ENCODE assay signal across 10 mouse cellular contexts in the genomic region with DNA sequence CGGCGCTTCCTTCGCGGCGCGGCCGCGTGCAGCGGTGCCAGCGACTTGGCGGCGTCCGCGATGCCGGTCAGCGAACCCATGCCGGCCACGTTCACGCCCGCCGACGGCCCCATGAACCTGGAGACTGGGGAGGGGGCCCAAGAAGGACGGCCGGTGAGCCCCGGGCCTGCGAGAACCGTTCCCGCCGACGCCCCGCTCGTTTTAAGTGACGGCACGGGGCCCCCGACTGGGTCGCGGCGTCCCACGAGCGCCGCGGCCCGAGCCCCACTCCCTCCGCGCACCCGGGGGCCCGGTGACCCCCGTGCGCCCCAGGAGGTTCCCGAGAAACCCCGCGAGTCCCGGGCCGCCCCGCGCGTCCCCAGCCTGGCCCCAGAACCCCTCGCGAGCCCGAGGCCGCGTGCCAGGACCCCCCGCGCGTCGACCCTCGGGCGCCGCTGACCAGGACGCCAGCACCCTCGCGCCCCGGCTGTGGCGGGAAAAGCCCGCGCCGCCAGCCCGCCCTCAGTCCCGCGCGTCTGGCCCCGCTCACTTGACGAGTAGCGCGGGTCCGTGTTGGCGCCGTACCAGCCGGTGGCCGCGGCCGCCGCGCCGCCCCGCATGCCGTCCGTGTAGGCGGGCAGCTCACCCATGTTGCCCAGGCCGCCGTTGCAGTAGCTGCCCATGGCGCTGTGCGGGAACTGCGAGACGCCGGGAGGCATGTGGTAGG. TPM values are rescaled to one million over a fixed set of nuclear protein-coding genes. Genes with fewer than 3 reads are reported as not detected.
DNase-seq lines count a peak whose midpoint lies in the region; ATAC-seq lines count a peak whose summit lies in the region.
"Had no signal": no experiment of that assay in that cellular context is flagged by ENCODE, and none has a peak within 500 bp of the region (broad histone marks: within the 10 kb centered on the region; RNA-seq: fewer than 3 reads in every experiment).

No protein-coding gene starts in this region.

- H3K27ac ChIP-seq in heart, embryonic 14.5 days (replicated peaks in 1 of 2; ENCODE audit: control insufficient read depth in 1 of 2, insufficient read depth in 1 of 2, low read depth in 2 of 2, low read length in 2 of 2), result no peak overlapping the region
- no peak overlapping the region for H3K27ac ChIP-seq in limb, embryonic 13.5 days
- no peak overlapping the region for H3K27ac ChIP-seq in stomach, embryonic 15.5 days

- H3K36me3 ChIP-seq in heart, embryonic 14.5 days (ENCODE audit: control insufficient read depth, insufficient read depth, low read length), result no peaks in the 10 kb centered on the region
- H3K36me3 ChIP-seq in limb, embryonic 13.5 days, result no peaks in the 10 kb centered on the region
- H3K36me3 ChIP-seq in stomach, embryonic 15.5 days, result no peaks in the 10 kb centered on the region

- peaks cover 84% of the 10 kb centered on the region for H3K27me3 ChIP-seq in heart, embryonic 14.5 days (ENCODE audit: control insufficient read depth, insufficient read depth, low read length)
- H3K27me3 ChIP-seq in limb, embryonic 13.5 days, result peaks cover 69% of the 10 kb centered on the region
- peaks cover 57% of the 10 kb centered on the region for H3K27me3 ChIP-seq in stomach, embryonic 15.5 days (replicated peaks)

- peaks cover 4 to 8% of the 10 kb centered on the region in 2 experiments; a peak in 3 of 4 replicates for H3K4me1 ChIP-seq in heart, embryonic 14.5 days (ENCODE audit: control insufficient read depth in 2 of 2, insufficient read depth in 2 of 2, low read length in 2 of 2)
- peaks cover 11% of the 10 kb centered on the region; the same call in 1 of the 2 replicates for H3K4me1 ChIP-seq in limb, embryonic 13.5 days
- peaks cover 18% of the 10 kb centered on the region for H3K4me1 ChIP-seq in stomach, embryonic 15.5 days

- H3K4me3 ChIP-seq in heart, embryonic 14.5 days (ENCODE audit: control insufficient read depth in 1 of 2, insufficient read depth in 1 of 2, low read depth in 1 of 2, low read length in 2 of 2), result peak overlapping the region; percentile 39 to 46
- H3K4me3 ChIP-seq in limb, embryonic 13.5 days, result peak overlapping the region; percentile 42
- H3K4me3 ChIP-seq in stomach, embryonic 15.5 days (replicated peaks), result peak overlapping the region; percentile 35
- H3K4me3 ChIP-seq: myocyte had no signal

- 2% methylated on average over 105 of the region's 106 CpGs for WGBS in heart, embryonic 14.5 days
- 2% methylated on average over 84 of the region's 106 CpGs for WGBS in limb, embryonic 13.5 days
- WGBS in stomach, embryonic 15.5 days, result 2% methylated on average over 106 of the region's 106 CpGs

- intact Hi-C loops in left cerebral cortex, postnatal 14 days (cut with DNase I), result loop anchor here (5.0 kb wide), 7 partner anchors 98 to 963 kb away; a partner anchor contains a TSS

- no peak for ATAC-seq in heart, embryonic 14.5 days (ENCODE audit: insufficient number of reproducible peaks, insufficient read depth, low FRiP score, low read depth)
- 0 out of 2 replicates have a peak, but pooled peaks have one; percentile 26 for ATAC-seq in limb, embryonic 13.5 days (ENCODE audit: low FRiP score, low read depth)
- ATAC-seq in stomach, embryonic 15.5 days (ENCODE audit: insufficient read depth, low FRiP score, low read depth), result 0 out of 2 replicates have a peak, but pooled peaks have one; percentile 22

- H3K9me3 ChIP-seq in heart, embryonic 14.5 days (ENCODE audit: control insufficient read depth, low read length), result no peaks in the 10 kb centered on the region
- no peaks in the 10 kb centered on the region for H3K9me3 ChIP-seq in limb, embryonic 13.5 days
- H3K9me3 ChIP-seq in stomach, embryonic 15.5 days, result no peaks in the 10 kb centered on the region

- H3K4me2 ChIP-seq in heart, embryonic 14.5 days (ENCODE audit: low read length), result peak overlapping the region; percentile 73
- H3K4me2 ChIP-seq in limb, embryonic 13.5 days (replicated peaks), result peak overlapping the region; percentile 64
- H3K4me2 ChIP-seq in stomach, embryonic 15.5 days, result peak overlapping the region; percentile 63

- DNase-seq in adrenal gland, adult 18-20 months (ENCODE audit: low spot score in 2 of 2), result peak; percentile 6 to 18
- no peak for DNase-seq in adrenal gland, postnatal 4 days (ENCODE audit: low spot score in 2 of 2)
- DNase-seq in right cerebral cortex, postnatal 4 days, result peak; percentile 18
- no peak for DNase-seq in right cerebral cortex, adult 2 months (ENCODE audit: low spot score in 2 of 2)
- DNase-seq in left cerebral cortex, postnatal 14 days (ENCODE audit: low spot score in 2 of 2), result no peak

- H3K9ac ChIP-seq in heart, embryonic 14.5 days (ENCODE audit: low read length), result no peak overlapping the region
- H3K9ac ChIP-seq in limb, embryonic 13.5 days, result no peak overlapping the region
- no peak overlapping the region for H3K9ac ChIP-seq in stomach, embryonic 15.5 days

RNA-seq across cellular contexts. Expression of a gene that starts 0.7 kb away (rescaled TPM):
- not detected for total RNA-seq in adrenal gland, adult 18-20 months (2021)
- not detected for total RNA-seq in adrenal gland, postnatal 4 days (2021)
- not detected in 2 replicates for polyA plus RNA-seq in heart, embryonic 14.5 days (2014; fragmentation: Nextera tagmentation; extraction: Ambion mirVana)
- not detected in 2 replicates for polyA plus RNA-seq in limb, embryonic 13.5 days (2015; fragmentation: Nextera tagmentation; extraction: Ambion mirVana)
- not detected in 2 replicates for polyA plus RNA-seq in stomach, embryonic 15.5 days (2015; fragmentation: Nextera tagmentation; extraction: Ambion mirVana)
- not detected for total RNA-seq in left cerebral cortex, postnatal 14 days (2021)
- total RNA-seq: common myeloid progenitor, adult 5-6 weeks had no signal
- polyA plus RNA-seq: myocyte had no signal

Comparison
In these comparisons a context has a peak if more than half of its experiments do, and no peak if none do; other contexts are left out.
1. DNase-seq: peak in adrenal gland, adult 18-20 months (2 of 2) and right cerebral cortex, postnatal 4 days (single experiment); none in adrenal gland, postnatal 4 days (0 of 2), right cerebral cortex, adult 2 months (0 of 2) and left cerebral cortex, postnatal 14 days (0 of 2).
2. Peak in every context shown above with its lines, with median percentiles within 50 percentile points of each other: H3K4me2 ChIP-seq and H3K4me3 ChIP-seq.